Mouse (Mus musculus): ENCODE results near the gene Olfr221. TPM values are rescaled to one million over a fixed set of nuclear protein-coding genes. Genes with fewer than 3 reads are reported as not detected.
"Not testable (repeated sequence)": the region's sequence is repeated elsewhere in the genome, so short reads cannot be mapped to it uniquely, and the experiment has no call there.

Olfr221 gene
- polyA plus RNA-seq (2015; fragmentation: Nextera tagmentation; extraction: Ambion mirVana), result not detected in 2 replicates

- H3K4me3 ChIP-seq (replicated peaks); H3K4me2 ChIP-seq; H3K9me3 ChIP-seq; H3K36me3 ChIP-seq; H3K27ac ChIP-seq; H3K9ac ChIP-seq; H3K4me1 ChIP-seq; ATAC-seq (ENCODE audit: insufficient read depth, low FRiP score, low read depth); H3K27me3 ChIP-seq (replicated peaks): not testable (repeated sequence)
- 57% methylated on average over 3 of the region's 3 CpGs for WGBS
These were observed at the start of gene Olfr221 for GRCm38 (mm10) chr14:52042359-52042758. Gene Olfr221, minus strand, starts transcription at chr14:52042459.

DNA sequence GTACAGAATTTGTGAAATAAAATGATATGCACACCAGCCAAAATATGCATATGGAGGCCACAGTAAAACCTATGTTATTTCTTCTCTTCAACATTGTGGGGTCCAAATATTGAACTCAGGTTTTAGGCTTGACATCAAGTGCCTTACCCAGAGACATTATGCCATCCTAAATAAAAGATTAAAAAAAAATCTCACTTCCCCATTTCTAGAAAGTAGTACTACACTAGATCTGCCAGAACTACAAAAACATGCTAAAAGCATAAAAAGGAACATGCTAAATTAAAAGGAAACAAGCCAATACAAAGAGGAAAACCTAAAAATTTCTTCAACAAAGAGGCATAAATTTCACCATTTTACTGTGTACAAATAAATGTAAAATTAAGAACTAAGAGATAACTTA is 40.8 kb upstream of the Olfr221 start:
- H3K36me3 ChIP-seq, result peaks cover 33% of the 10 kb centered on the region
- H3K4me1 ChIP-seq, result no peaks in the 10 kb centered on the region
- ATAC-seq (ENCODE audit: insufficient read depth, low FRiP score, low read depth), result no peak
- no peaks in the 10 kb centered on the region for H3K27me3 ChIP-seq (replicated peaks)
- no peak overlapping the region for H3K4me2 ChIP-seq
- H3K9me3 ChIP-seq, result no peaks in the 10 kb centered on the region
- H3K9ac ChIP-seq, result no peak overlapping the region
- H3K4me3 ChIP-seq (replicated peaks), result no peak overlapping the region
- no peak overlapping the region for H3K27ac ChIP-seq

GRCm38 (mm10) chr14:52071599-52072137 is 29.4 kb upstream of the Olfr221 start:
- no peak overlapping the region for H3K4me2 ChIP-seq
- no peaks in the 10 kb centered on the region for H3K27me3 ChIP-seq (replicated peaks)
- 0 out of 2 replicates have a peak, but pooled peaks have one; percentile 7 for ATAC-seq (ENCODE audit: insufficient read depth, low FRiP score, low read depth)
- peaks cover 34% of the 10 kb centered on the region for H3K36me3 ChIP-seq
- no peaks in the 10 kb centered on the region for H3K4me1 ChIP-seq
- 92% methylated on average over 15 of the region's 15 CpGs for WGBS
- H3K4me3 ChIP-seq (replicated peaks), result no peak overlapping the region
- no peak overlapping the region for H3K27ac ChIP-seq
- no peak overlapping the region for H3K9ac ChIP-seq
- H3K9me3 ChIP-seq, result no peaks in the 10 kb centered on the region

DNA sequence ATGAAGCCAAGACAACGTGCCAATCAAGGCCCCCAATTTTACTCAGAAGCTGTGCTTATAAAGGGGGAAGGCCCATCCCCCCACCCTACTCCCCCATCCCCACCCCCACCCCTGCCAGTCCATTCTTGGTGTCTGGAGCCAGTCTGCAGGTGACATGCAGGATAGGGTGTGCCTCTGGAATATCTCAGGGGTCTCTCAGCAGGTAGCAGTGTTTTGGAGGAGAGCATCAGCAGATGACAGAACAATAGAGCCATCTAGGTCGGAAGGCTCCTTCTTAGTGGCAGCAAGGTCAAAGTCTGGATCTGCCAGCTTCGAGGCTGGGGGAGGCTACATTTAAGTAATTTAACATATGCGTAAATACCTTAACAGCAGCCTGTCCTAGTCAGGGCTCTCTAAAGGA is 23.9 kb upstream of the Olfr221 start:
- no peak for ATAC-seq (ENCODE audit: insufficient read depth, low FRiP score, low read depth)
- no peaks in the 10 kb centered on the region for H3K9me3 ChIP-seq
- 59% methylated on average over 4 of the region's 4 CpGs for whole genome bisulfite sequencing

GRCm38 (mm10) chr14:52061798-52062197 is 19.5 kb upstream of the Olfr221 start:
- ATAC-seq (ENCODE audit: insufficient read depth, low FRiP score, low read depth), result no peak
- no peak overlapping the region for H3K4me3 ChIP-seq (replicated peaks)
- H3K36me3 ChIP-seq, result no peaks in the 10 kb centered on the region
- H3K27ac ChIP-seq, result no peak overlapping the region
- H3K27me3 ChIP-seq (replicated peaks), result no peaks in the 10 kb centered on the region
- H3K4me1 ChIP-seq, result no peaks in the 10 kb centered on the region
- no peak overlapping the region for H3K4me2 ChIP-seq
- no peak overlapping the region for H3K9ac ChIP-seq
- no peaks in the 10 kb centered on the region for H3K9me3 ChIP-seq
- 80% methylated on average over 8 of the region's 8 CpGs for WGBS

More for the DNA sequence above, 23.9 kb upstream of the Olfr221 start:
- 0 out of 2 replicates have a peak, but pooled peaks cover under 1% of the 10 kb centered on the region for H3K36me3 ChIP-seq
- no peaks in the 10 kb centered on the region for H3K4me1 ChIP-seq
- H3K4me2 ChIP-seq, result no peak overlapping the region
- no peak overlapping the region for H3K27ac ChIP-seq
- H3K9ac ChIP-seq, result no peak overlapping the region
- no peaks in the 10 kb centered on the region for H3K27me3 ChIP-seq (replicated peaks)
- H3K4me3 ChIP-seq (replicated peaks), result no peak overlapping the region

DNA sequence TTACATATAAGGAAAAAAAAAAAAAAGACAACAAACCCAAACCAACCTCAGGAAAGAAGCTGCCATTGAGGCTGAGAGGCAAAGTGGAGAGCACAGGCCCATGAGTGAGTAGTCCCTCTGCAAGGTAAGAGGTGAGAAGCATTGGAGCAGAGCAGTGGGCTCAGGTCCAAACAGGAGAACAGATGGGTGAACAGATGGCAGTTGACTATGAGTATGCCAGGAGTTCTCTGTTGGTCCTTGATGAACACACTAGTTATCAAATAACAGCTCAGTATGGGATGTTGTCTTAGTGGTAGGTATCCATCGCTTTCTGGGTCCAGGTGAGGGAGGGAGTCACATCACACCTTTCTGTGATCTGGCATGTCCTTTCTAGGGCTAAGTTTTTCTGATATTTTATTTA is 18.5 kb upstream of the Olfr221 start:
- Histone ChIP-seq H3K4me3 (replicated peaks) (no peak overlapping the region), H3K36me3 (no peaks in the 10 kb centered on the region), H3K9ac (no peak overlapping the region), H3K27me3 (replicated peaks) (no peaks in the 10 kb centered on the region), H3K4me2 (no peak overlapping the region), H3K27ac (no peak overlapping the region), H3K4me1 (no peaks in the 10 kb centered on the region), H3K9me3 (no peaks in the 10 kb centered on the region)
- WGBS, result 76% methylated on average over 1 of the region's 1 CpGs
- no peak for ATAC-seq (ENCODE audit: insufficient read depth, low FRiP score, low read depth)

- no peak overlapping the region for H3K4me2 ChIP-seq
- H3K4me1 ChIP-seq, result no peaks in the 10 kb centered on the region
- H3K9ac ChIP-seq, result no peak overlapping the region
- no peaks in the 10 kb centered on the region for H3K27me3 ChIP-seq (replicated peaks)
- no peak for ATAC-seq (ENCODE audit: insufficient read depth, low FRiP score, low read depth)
- 63% methylated on average over 4 of the region's 4 CpGs for WGBS
- H3K9me3 ChIP-seq, result no peaks in the 10 kb centered on the region
- H3K4me3 ChIP-seq (replicated peaks), result no peak overlapping the region
- H3K36me3 ChIP-seq, result no peaks in the 10 kb centered on the region
- no peak overlapping the region for H3K27ac ChIP-seq
These were observed 17.7 kb upstream of the Olfr221 start for GRCm38 (mm10) chr14:52059982-52060381.

DNA sequence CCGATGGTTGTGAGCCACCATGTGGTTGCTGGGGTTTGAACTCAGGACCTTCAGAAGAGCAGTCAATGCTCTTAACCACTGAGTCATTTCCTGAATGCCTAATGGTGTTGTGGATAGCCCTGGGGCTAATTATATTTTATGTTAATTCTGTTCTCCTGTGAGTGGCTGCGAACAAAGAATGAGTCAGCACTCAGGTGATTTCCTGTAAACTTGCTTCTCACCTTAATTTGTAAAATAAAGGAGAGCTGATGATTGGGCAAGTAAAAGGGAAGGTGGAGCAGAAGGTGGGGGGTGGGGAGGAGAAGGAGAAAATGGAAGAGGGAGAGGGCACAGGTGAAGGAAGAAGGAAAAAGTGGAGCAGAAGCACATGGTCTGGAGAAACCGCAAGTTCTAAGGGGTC is 10.5 kb upstream of the Olfr221 start:
- not testable (repeated sequence) for H3K27ac ChIP-seq; H3K9ac ChIP-seq; H3K36me3 ChIP-seq; H3K9me3 ChIP-seq; H3K4me3 ChIP-seq (replicated peaks); H3K4me1 ChIP-seq; H3K27me3 ChIP-seq (replicated peaks); H3K4me2 ChIP-seq; ATAC-seq (ENCODE audit: insufficient read depth, low FRiP score, low read depth)
- WGBS, result 85% methylated on average over 3 of the region's 3 CpGs

GRCm38 (mm10) chr14:52045966-52046565 is 3.8 kb upstream of the Olfr221 start:
- Histone ChIP-seq H3K4me1 (no peaks in the 10 kb centered on the region), H3K27ac (no peak overlapping the region), H3K27me3 (replicated peaks) (no peaks in the 10 kb centered on the region), H3K9me3 (no peaks in the 10 kb centered on the region), H3K4me3 (replicated peaks) (no peak overlapping the region), H3K9ac (no peak overlapping the region), H3K36me3 (no peaks in the 10 kb centered on the region), H3K4me2 (no peak overlapping the region)
- 78% methylated on average over 9 of the region's 9 CpGs for WGBS
- no peak for ATAC-seq (ENCODE audit: insufficient read depth, low FRiP score, low read depth)

GRCm38 (mm10) chr14:52044901-52045678 is 2.8 kb upstream of the Olfr221 start:
- H3K4me1 ChIP-seq, result no peaks in the 10 kb centered on the region
- H3K4me3 ChIP-seq (replicated peaks), result no peak overlapping the region
- H3K27me3 ChIP-seq (replicated peaks), result no peaks in the 10 kb centered on the region
- H3K36me3 ChIP-seq, result no peaks in the 10 kb centered on the region
- 6% methylated on average over 8 of the region's 8 CpGs for WGBS
- no peaks in the 10 kb centered on the region for H3K9me3 ChIP-seq
- no peak overlapping the region for H3K27ac ChIP-seq
- ATAC-seq (ENCODE audit: insufficient read depth, low FRiP score, low read depth), result no peak
- no peak overlapping the region for H3K9ac ChIP-seq
- H3K4me2 ChIP-seq, result no peak overlapping the region

DNA sequence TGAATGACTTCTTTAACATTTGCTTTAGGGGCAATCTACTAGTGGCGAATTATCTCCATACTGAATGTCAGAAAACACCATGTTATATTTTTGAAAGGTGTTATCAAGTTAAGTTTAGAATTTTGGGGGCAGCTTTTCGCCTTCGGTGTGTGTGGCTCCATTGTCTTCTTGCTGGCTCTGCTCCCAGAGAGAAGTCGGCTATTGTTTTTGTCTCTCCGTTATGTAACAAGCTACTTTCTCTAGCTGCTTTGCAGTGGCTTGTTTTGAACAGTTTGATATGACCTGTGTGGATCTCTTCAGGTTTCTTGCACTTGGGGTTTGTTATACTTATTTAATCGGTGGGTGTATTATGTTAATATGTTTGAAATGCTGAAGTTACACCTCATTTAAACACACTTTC is 1.2 kb upstream of the Olfr221 start:
- WGBS, result 69% methylated on average over 6 of the region's 6 CpGs
- no peak for ATAC-seq (ENCODE audit: insufficient read depth, low FRiP score, low read depth)
- H3K4me1 ChIP-seq, result no peaks in the 10 kb centered on the region
- no peak overlapping the region for H3K4me3 ChIP-seq (replicated peaks)
- H3K9ac ChIP-seq, result no peak overlapping the region
- H3K27me3 ChIP-seq (replicated peaks), result no peaks in the 10 kb centered on the region
- H3K9me3 ChIP-seq, result no peaks in the 10 kb centered on the region
- no peaks in the 10 kb centered on the region for H3K36me3 ChIP-seq
- no peak overlapping the region for H3K27ac ChIP-seq
- no peak overlapping the region for H3K4me2 ChIP-seq

DNA sequence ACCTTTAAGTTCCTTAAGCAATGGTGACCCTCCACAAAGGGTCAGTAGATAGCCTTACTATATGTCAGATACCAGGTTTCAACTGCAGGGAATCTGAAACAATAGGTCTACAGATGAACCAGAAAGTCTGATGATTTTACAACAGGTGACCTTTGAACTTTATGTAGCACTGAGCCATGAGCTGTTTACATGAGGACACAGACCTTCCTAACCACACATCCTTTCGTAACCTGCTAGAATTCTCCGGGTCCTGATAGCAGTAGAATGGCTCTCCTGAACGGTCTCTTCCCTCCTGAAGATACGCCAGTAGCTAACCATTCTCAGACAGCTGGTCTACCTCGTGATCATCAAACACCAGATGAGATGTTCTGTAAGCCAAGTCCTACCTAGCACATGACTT is 2.9 kb downstream of the Olfr221 start:
- H3K27ac ChIP-seq, result no peak overlapping the region
- no peak overlapping the region for H3K9ac ChIP-seq
- WGBS, result 74% methylated on average over 5 of the region's 5 CpGs
- H3K36me3 ChIP-seq, result no peaks in the 10 kb centered on the region
- H3K4me3 ChIP-seq (replicated peaks), result no peak overlapping the region
- ATAC-seq (ENCODE audit: insufficient read depth, low FRiP score, low read depth), result no peak
- no peaks in the 10 kb centered on the region for H3K9me3 ChIP-seq
- no peaks in the 10 kb centered on the region for H3K27me3 ChIP-seq (replicated peaks)
- H3K4me1 ChIP-seq, result no peaks in the 10 kb centered on the region
- H3K4me2 ChIP-seq, result no peak overlapping the region

Data from stomach, embryonic 15.5 days (tissue).